Mouse (Mus musculus) forebrain, embryonic 12.5 days (tissue): ENCODE results near the gene Nfkbil1. TPM values are rescaled to one million over a fixed set of nuclear protein-coding genes. Genes with fewer than 3 reads are reported as not detected.
A peak's percentile ranks its signal among the peaks of the same experiment; 100 is the strongest.

ENCODE experiments used
- ATAC-seq: fragments of 200-750 bp; cut with Nextera tagmentation; 2 replicates; pipeline ENCODE4 v1.8.0; 2017; ENCODE audit warnings: moderate TSS enrichment; ENCODE audit not compliant: low FRiP score
- H3K27ac ChIP-seq: fragments of 300-500 bp; sonication (generic); 2 replicates; pipeline ENCODE4 v1.5.1; 2016; ENCODE audit warnings: mild to moderate bottlenecking
- H3K27me3 ChIP-seq: fragments of 300-500 bp; sonication (generic); 2 replicates; pipeline ENCODE4 v1.6.1; 2016; ENCODE audit warnings: mild to moderate bottlenecking
- H3K36me3 ChIP-seq: fragments of 300-500 bp; sonication (generic); replicated peaks from 2 replicates; pipeline ENCODE4 v1.6.1; 2016; ENCODE audit warnings: mild to moderate bottlenecking
- H3K4me1 ChIP-seq: fragments of 300-500 bp; sonication (generic); 2 replicates; pipeline ENCODE4 v1.6.1; 2016
- H3K4me2 ChIP-seq: fragments of 300-500 bp; sonication (generic); 2 replicates; pipeline ENCODE4 v1.6.1; 2016; ENCODE audit warnings: mild to moderate bottlenecking, moderate library complexity
- H3K4me3 ChIP-seq: fragments of 300-500 bp; sonication (generic); replicated peaks from 2 replicates; pipeline ENCODE4 v1.5.1; 2016; ENCODE audit warnings: mild to moderate bottlenecking
- H3K9ac ChIP-seq: fragments of 300-500 bp; sonication (generic); 2 replicates; pipeline ENCODE4 v1.6.1; 2016; ENCODE audit warnings: mild to moderate bottlenecking
- H3K9me3 ChIP-seq: fragments of 300-500 bp; sonication (generic); 2 replicates; pipeline ENCODE4 v1.6.1; 2016
- WGBS: fragments of 180-500 bp; shearing (Covaris S2); methylation state at CpG from one replicate; pipeline ENCODE4 v1.1.7; 2016; 5-methylcytosine and 5-hydroxymethylcytosine counted together
- polyA plus RNA-seq: library from polyadenylated mRNA; unstranded; fragments of >200 nt; fragmentation: Nextera tagmentation; extraction: Ambion mirVana; gene quantifications from 2 replicates; pipeline ENCODE4 v1.2.1, GENCODE M21; 2016

Nfkbil1 gene
- polyA plus RNA-seq, 1 experiment from 2014 or later: 11.0 TPM

GRCm38 (mm10) chr17:35251981-35252380 is 16.4 kb upstream of the Nfkbil1 start:
- no peak for ATAC-seq
- 83% methylated on average over 5 of the region's 5 CpGs for WGBS
- Histone ChIP-seq H3K36me3 (peaks cover 77% of the 10 kb centered on the region), H3K4me2 (no peak overlapping the region), H3K4me3 (no peak overlapping the region), H3K27me3 (0 out of 2 replicates have a peak, but pooled peaks cover 9% of the 10 kb centered on the region), H3K4me1 (peaks cover 2% of the 10 kb centered on the region), H3K9me3 (no peaks in the 10 kb centered on the region), H3K9ac (no peak overlapping the region), H3K27ac (no peak overlapping the region)

GRCm38 (mm10) chr17:35251162-35251719 is 15.6 kb upstream of the Nfkbil1 start:
- WGBS: 90% methylated on average over 15 of the region's 15 CpGs
- ATAC-seq: no peak
- H3K4me2 ChIP-seq: no peak overlapping the region

GRCm38 (mm10) chr17:35250348-35251120 is 14.9 kb upstream of the Nfkbil1 start:
- ATAC-seq: no peak
- peak overlapping the region; percentile 13; the same call in 1 of the 2 replicates for H3K27ac ChIP-seq
- H3K27me3 ChIP-seq: no peaks in the 10 kb centered on the region
- H3K4me3 ChIP-seq: no peak overlapping the region
- 92% methylated on average over 3 of the region's 3 CpGs for WGBS
- H3K4me2 ChIP-seq: no peak overlapping the region
- H3K4me1 ChIP-seq: peaks cover 15% of the 10 kb centered on the region
- H3K9me3 ChIP-seq: no peaks in the 10 kb centered on the region
- H3K36me3 ChIP-seq: peaks cover 92% of the 10 kb centered on the region
- no peak overlapping the region for H3K9ac ChIP-seq

More at GRCm38 (mm10) chr17:35251162-35251719, 15.6 kb upstream of the Nfkbil1 start:
- peaks cover 85% of the 10 kb centered on the region for H3K36me3 ChIP-seq
- H3K9ac ChIP-seq: no peak overlapping the region
- no peak overlapping the region for H3K4me3 ChIP-seq
- no peaks in the 10 kb centered on the region for H3K9me3 ChIP-seq
- H3K4me1 ChIP-seq: peaks cover 8% of the 10 kb centered on the region
- no peak overlapping the region for H3K27ac ChIP-seq
- H3K27me3 ChIP-seq: 0 out of 2 replicates have a peak, but pooled peaks cover 3% of the 10 kb centered on the region

GRCm38 (mm10) chr17:35249451-35250197 is 14.0 kb upstream of the Nfkbil1 start:
- Histone ChIP-seq H3K9ac (no peak overlapping the region), H3K27me3 (no peaks in the 10 kb centered on the region), H3K4me3 (no peak overlapping the region), H3K4me2 (no peak overlapping the region), H3K4me1 (peaks cover 24% of the 10 kb centered on the region), H3K9me3 (no peaks in the 10 kb centered on the region), H3K36me3 (peaks cover 98% of the 10 kb centered on the region), H3K27ac (no peak overlapping the region)
- WGBS: 91% methylated on average over 19 of the region's 19 CpGs
- no peak for ATAC-seq

DNA sequence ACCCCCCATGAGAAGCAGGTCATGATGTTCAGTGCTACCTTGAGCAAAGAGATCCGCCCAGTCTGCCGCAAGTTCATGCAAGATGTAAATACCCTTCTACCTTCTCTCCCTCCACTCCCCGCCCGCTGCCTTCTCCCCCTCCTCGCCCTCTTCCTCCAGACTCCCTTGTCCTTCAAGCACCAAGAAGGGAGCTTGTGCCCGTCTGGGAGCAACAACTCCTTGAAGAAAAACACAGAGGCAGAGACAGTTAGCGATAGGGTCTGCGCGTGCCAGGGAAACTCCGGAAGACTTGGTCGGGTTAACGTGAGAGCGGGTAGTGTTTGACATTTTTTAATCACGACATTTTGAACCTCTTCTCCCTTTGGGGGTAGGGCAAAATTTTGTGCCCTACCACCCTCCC is 13.4 kb upstream of the Nfkbil1 start:
- no peak for ATAC-seq

DNA sequence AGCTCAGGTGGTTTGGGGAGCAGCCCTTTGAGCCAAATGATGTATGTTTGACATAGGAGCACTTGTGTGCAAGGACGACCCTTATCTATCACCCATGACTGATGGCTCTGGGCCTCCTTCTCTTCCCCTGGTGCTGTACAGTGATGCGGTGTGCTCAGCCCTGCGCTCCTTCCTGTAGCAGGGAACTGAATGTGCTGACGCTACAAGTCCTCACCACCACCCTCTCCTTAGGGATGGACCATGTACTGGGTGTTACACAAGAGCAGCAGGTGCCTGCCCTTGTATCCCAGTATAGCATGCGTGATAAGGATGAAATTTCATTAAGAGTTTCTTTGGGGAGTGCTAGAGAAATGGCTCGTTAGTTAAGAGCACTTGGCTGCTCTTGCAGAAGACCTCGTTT is 11.6 kb upstream of the Nfkbil1 start:
- H3K4me2 ChIP-seq: no peak overlapping the region
- 0 out of 2 replicates have a peak overlapping the region, but pooled peaks have one; percentile 7 for H3K4me3 ChIP-seq
- 91% methylated on average over 7 of the region's 7 CpGs for WGBS
- ATAC-seq: no peak
- no peak overlapping the region for H3K27ac ChIP-seq
- no peaks in the 10 kb centered on the region for H3K9me3 ChIP-seq
- no peaks in the 10 kb centered on the region for H3K27me3 ChIP-seq
- 0 out of 2 replicates have a peak overlapping the region, but pooled peaks have one; percentile 21 for H3K9ac ChIP-seq
- H3K4me1 ChIP-seq: peaks cover 38% of the 10 kb centered on the region
- peaks cover 88% of the 10 kb centered on the region for H3K36me3 ChIP-seq

More for the DNA sequence above, 13.4 kb upstream of the Nfkbil1 start:
- no peaks in the 10 kb centered on the region for H3K9me3 ChIP-seq
- peaks cover 98% of the 10 kb centered on the region for H3K36me3 ChIP-seq
- H3K4me3 ChIP-seq: no peak overlapping the region
- H3K27me3 ChIP-seq: no peaks in the 10 kb centered on the region
- H3K4me1 ChIP-seq: peaks cover 30% of the 10 kb centered on the region
- H3K9ac ChIP-seq: no peak overlapping the region
- H3K27ac ChIP-seq: no peak overlapping the region
- WGBS: 93% methylated on average over 14 of the region's 14 CpGs
- no peak overlapping the region for H3K4me2 ChIP-seq

- H3K36me3 ChIP-seq: peaks cover 79% of the 10 kb centered on the region
- H3K4me1 ChIP-seq: peaks cover 38% of the 10 kb centered on the region
- 80% methylated on average over 15 of the region's 15 CpGs for WGBS
- peak overlapping the region; percentile 79 for H3K4me2 ChIP-seq
- H3K4me3 ChIP-seq: peak overlapping the region; percentile 98
- no peaks in the 10 kb centered on the region for H3K27me3 ChIP-seq
- H3K27ac ChIP-seq: no peak overlapping the region
- ATAC-seq: no peak
- peak overlapping the region; percentile 38; the same call in 1 of the 2 replicates for H3K9ac ChIP-seq
- H3K9me3 ChIP-seq: no peaks in the 10 kb centered on the region
These were observed 10.4 kb upstream of the Nfkbil1 start for GRCm38 (mm10) chr17:35245731-35246623.

GRCm38 (mm10) chr17:35244999-35245398 is 9.4 kb upstream of the Nfkbil1 start:
- H3K4me3 ChIP-seq: peak overlapping the region; percentile 98
- 82% methylated on average over 2 of the region's 2 CpGs for WGBS
- no peaks in the 10 kb centered on the region for H3K9me3 ChIP-seq
- H3K27me3 ChIP-seq: no peaks in the 10 kb centered on the region
- H3K36me3 ChIP-seq: peaks cover 69% of the 10 kb centered on the region
- peak overlapping the region; percentile 79 for H3K4me2 ChIP-seq
- peaks cover 48% of the 10 kb centered on the region for H3K4me1 ChIP-seq
- peak overlapping the region; percentile 100 for H3K9ac ChIP-seq
- no peak for ATAC-seq
- no peak overlapping the region for H3K27ac ChIP-seq

- no peaks in the 10 kb centered on the region for H3K27me3 ChIP-seq
- peaks cover 49% of the 10 kb centered on the region for H3K4me1 ChIP-seq
- WGBS: 5% methylated on average over 16 of the region's 16 CpGs
- peaks cover 50% of the 10 kb centered on the region for H3K36me3 ChIP-seq
- no peak for ATAC-seq
- peak overlapping the region; percentile 79 for H3K4me2 ChIP-seq
- peak overlapping the region; percentile 98 for H3K27ac ChIP-seq
- H3K4me3 ChIP-seq: peak overlapping the region; percentile 98
- no peaks in the 10 kb centered on the region for H3K9me3 ChIP-seq
- H3K9ac ChIP-seq: peak overlapping the region; percentile 100
These were observed 7.5 kb upstream of the Nfkbil1 start for GRCm38 (mm10) chr17:35243086-35243485.

- Histone ChIP-seq H3K4me2 (peak overlapping the region; percentile 79), H3K27me3 (no peaks in the 10 kb centered on the region), H3K27ac (peak overlapping the region; percentile 98), H3K4me1 (peaks cover 49% of the 10 kb centered on the region), H3K9ac (peak overlapping the region; percentile 100), H3K36me3 (peaks cover 42% of the 10 kb centered on the region), H3K4me3 (peak overlapping the region; percentile 98), H3K9me3 (no peaks in the 10 kb centered on the region)
- WGBS: under 1% methylated on average over 55 of the region's 55 CpGs
- peak; percentile 25 for ATAC-seq
These were observed 6.7 kb upstream of the Nfkbil1 start for GRCm38 (mm10) chr17:35242015-35242941.
